Mouse (Mus musculus): ENCODE measurements around the gene Adamts16.
A peak's percentile ranks its signal among the peaks of the same experiment; 100 is the strongest.

Adamts16 gene

GRCm38 (mm10) chr13:70714081-70714775, 127.4 kb downstream of the Adamts16 start:
- no peak for DNase-seq (ENCODE audit: low read depth, low spot score)

- no peak for DNase-seq (ENCODE audit: low read depth, low spot score)
Observed at GRCm38 (mm10) chr13:70713331-70713730, 128.3 kb downstream of the Adamts16 start.

- no peak for DNase-seq (ENCODE audit: low read depth, low spot score)
Observed at GRCm38 (mm10) chr13:70707158-70707854, 134.3 kb downstream of the Adamts16 start.

DNA sequence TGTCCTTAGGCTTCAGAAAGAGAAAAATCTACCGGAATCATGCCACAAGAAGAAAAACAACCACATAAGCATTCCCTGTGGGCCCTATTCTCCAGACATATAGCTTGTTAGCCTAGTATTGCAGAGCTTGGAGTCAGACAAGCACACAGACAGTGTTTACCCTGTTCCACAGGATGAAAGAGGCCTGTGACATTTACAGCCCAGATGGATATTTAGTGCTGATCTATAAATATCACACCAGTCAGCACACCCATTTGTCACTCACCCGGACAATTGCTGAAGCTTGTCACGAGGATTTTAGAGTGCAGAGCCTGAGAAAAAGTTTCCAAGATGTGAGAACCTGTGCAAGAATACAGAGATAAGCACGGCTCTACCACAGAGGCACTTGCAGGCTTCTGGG, 138.7 kb downstream of the Adamts16 start:
- DNase-seq (ENCODE audit: low read depth, low spot score), result peak; percentile 41

GRCm38 (mm10) chr13:70698812-70699387, 142.7 kb downstream of the Adamts16 start:
- DNase-seq (ENCODE audit: low read depth, low spot score), result no peak

- no peak for DNase-seq (ENCODE audit: low read depth, low spot score)
Observed at GRCm38 (mm10) chr13:70689452-70689960, 152.1 kb downstream of the Adamts16 start.

DNA sequence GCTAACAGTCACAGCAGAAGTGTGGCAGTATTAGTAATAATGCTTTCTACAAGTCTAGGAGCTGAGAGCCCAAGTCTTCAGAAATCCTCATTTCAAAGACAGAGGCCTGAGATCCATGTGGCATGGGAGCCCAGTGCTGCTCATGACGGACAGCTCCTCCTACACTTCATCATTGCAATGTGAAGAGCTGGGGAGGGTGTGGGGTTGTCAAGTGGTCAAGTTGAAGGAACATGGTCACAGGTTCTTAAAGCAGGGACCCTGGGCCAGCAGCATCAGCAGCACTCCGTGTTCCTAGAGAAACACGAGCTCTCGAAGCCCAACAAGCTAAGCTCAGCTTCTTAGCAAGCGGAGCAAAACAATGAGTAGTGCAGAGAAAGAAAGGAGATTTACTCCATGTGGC, 155.8 kb downstream of the Adamts16 start:
- DNase-seq (ENCODE audit: low read depth, low spot score), result no peak

GRCm38 (mm10) chr13:70684976-70685609, 156.5 kb downstream of the Adamts16 start:
- DNase-seq (ENCODE audit: low read depth, low spot score), result peak; percentile 26

DNA sequence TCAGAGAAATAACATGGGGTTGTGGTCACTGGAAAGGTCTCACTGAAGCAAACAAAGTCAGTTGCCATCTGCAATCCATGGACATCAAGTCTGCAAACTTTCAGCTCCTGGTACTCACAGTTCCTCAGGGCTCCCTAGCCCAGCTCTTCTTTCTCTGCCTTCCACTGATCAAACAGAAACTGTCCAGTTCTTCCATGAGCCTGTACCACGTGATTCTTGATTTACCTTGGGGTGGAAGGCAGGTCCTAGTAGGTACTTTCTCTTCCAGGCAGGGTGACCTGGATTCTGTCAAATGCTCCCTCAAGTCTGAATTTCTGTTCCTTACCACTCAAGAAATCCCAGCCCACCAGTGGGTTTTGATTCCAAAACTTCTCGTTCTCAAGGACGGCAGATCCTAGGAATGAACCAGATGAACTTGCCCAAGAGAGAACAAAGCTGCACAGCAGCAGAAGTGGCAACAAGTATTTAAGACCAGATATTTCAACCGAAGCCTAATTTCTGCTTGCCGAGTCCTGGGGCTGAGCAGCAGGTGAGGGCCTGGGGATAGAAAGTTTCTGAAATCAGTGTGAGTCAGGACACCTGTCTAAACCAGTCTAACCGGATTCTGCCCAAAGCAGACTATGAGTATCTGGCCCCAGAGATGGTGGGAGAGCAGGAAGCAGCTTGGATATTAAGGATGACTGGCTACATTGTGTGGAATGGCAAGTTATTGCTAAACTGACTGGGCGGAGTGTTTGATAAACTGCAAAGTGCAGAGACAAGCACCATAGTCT, 160.0 kb downstream of the Adamts16 start:
- DNase-seq (ENCODE audit: low read depth, low spot score), result no peak

- no peak for DNase-seq (ENCODE audit: low read depth, low spot score)
Observed at GRCm38 (mm10) chr13:70680316-70680715, 161.3 kb downstream of the Adamts16 start.

All from mesoderm, embryonic 11.5 days (tissue).